Mouse (Mus musculus) limb, embryonic 11.5 days (tissue): Measurements from ENCODE around the gene Spc24. TPM values are rescaled to one million over a fixed set of nuclear protein-coding genes. Genes with fewer than 3 reads are reported as not detected.
A peak's percentile ranks its signal among the peaks of the same experiment; 100 is the strongest.

Source experiments
- ATAC-seq: fragments of 200-750 bp; cut with Nextera tagmentation; 2 replicates; pipeline ENCODE4 v1.8.0; 2017; ENCODE audit warnings: low read depth; ENCODE audit not compliant: insufficient number of reproducible peaks, low FRiP score, low TSS enrichment
- DNase-seq: peaks from one replicate; pipeline ENCODE4 v3.0.0-alpha.2; 2015; ENCODE audit warnings: low spot score
- H3K27ac ChIP-seq: fragments of 300-500 bp; sonication (generic); replicated peaks from 2 replicates; pipeline ENCODE4 v1.5.1; 2014; ENCODE audit warnings: low read depth, mild to moderate bottlenecking, low read length
- H3K27me3 ChIP-seq: fragments of 300-500 bp; sonication (generic); 2 replicates; pipeline ENCODE4 v1.6.1; 2014; ENCODE audit warnings: mild to moderate bottlenecking, low read length, mixed read lengths; ENCODE audit not compliant: control insufficient read depth, insufficient read depth
- H3K36me3 ChIP-seq: fragments of 300-500 bp; sonication (generic); 2 replicates; pipeline ENCODE4 v1.6.1; 2014; ENCODE audit warnings: mild to moderate bottlenecking, low read length, moderate library complexity, mixed read lengths; ENCODE audit not compliant: control insufficient read depth, insufficient read depth
- H3K4me1 ChIP-seq: fragments of 300-500 bp; sonication (generic); 2 replicates; pipeline ENCODE4 v1.6.1; 2014; ENCODE audit warnings: low read length, mixed read lengths; ENCODE audit not compliant: control insufficient read depth, insufficient read depth
- H3K4me2 ChIP-seq: fragments of 300-500 bp; sonication (generic); 2 replicates; pipeline ENCODE4 v1.6.1; 2014; ENCODE audit warnings: low read depth, mild to moderate bottlenecking, moderate library complexity; ENCODE audit not compliant: severe bottlenecking
- H3K4me3 ChIP-seq: fragments of 300-500 bp; sonication (generic); 2 replicates; pipeline ENCODE4 v1.5.1; 2014; ENCODE audit warnings: low read depth, low read length
- H3K9ac ChIP-seq: fragments of 300-500 bp; sonication (generic); 2 replicates; pipeline ENCODE4 v1.6.1; 2014; ENCODE audit warnings: mild to moderate bottlenecking, low read length
- H3K9me3 ChIP-seq: fragments of 300-500 bp; sonication (generic); 2 replicates; pipeline ENCODE4 v1.6.1; 2016; ENCODE audit warnings: low read length; ENCODE audit not compliant: control insufficient read depth
- WGBS: fragments of 180-500 bp; shearing (Covaris S2); extraction: QIAGEN DNeasy Blood & Tissue Kit; methylation state at CpG from one replicate; pipeline ENCODE4 v1.1.7; 2014; 5-methylcytosine and 5-hydroxymethylcytosine counted together
- polyA plus RNA-seq: library from polyadenylated mRNA; unstranded; fragments of >200 nt; fragmentation: Nextera tagmentation; extraction: Ambion mirVana; gene quantifications from 2 replicates; pipeline ENCODE4 v1.2.1, GENCODE M21; 2014

Gene Spc24
- polyA plus RNA-seq, 1 experiment from 2014 or later = 183 TPM

DNA sequence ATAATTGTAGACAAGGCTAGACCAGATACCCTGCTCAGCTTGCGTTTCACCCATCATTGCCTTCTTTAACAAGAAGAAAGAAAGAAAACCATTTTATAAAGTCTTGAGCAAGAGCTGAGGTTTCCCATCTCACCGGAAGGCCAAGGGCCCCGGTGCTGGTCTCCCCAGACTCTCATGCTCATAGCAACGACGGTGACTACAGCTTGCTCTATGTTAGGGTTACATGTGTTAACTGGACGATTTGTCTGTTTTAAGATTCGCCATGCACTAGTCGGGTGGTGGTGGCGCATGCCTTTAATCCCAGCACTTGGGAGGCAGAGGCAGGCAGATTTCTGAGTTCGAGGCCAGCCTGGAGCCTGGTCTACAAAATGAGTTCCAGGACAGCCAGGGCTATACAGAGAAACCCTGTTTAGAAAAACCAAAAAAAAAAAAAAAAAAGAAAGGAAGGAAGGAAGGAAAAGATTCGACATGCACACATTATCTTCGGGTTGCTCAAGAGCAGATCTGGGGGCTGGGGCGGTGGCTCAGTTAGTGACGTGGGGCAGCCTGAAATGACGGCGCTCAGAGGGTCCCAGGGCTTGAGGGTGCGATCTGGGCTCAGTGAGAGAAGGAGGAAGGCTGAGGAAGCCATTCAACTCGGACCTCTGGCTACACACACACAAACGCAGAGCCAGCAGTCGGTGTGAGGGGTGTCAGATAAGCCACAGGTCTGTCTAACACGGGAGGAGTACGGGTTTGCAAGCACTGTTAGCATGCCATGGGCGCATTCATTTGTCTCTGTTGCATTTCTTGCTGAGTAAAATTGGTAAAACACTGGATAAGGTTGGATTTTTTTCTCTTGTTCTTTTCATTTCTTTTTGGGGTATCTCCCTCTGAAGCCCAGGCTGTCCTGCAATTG, 34.6 kb downstream of the Spc24 start:
- 89% methylated on average over 23 of the region's 23 CpGs for WGBS
- DNase-seq (no peak), ATAC-seq (no peak)
- Histone ChIP-seq H3K4me3 (peak overlapping the region; percentile 79), H3K4me2 (peak overlapping the region; percentile 66; the same call in 1 of the 2 replicates), H3K4me1 (peaks cover 5% of the 10 kb centered on the region), H3K27ac (no peak overlapping the region), H3K9ac (no peak overlapping the region), H3K27me3 (no peaks in the 10 kb centered on the region), H3K36me3 (peaks cover 8% of the 10 kb centered on the region), H3K9me3 (no peaks in the 10 kb centered on the region)

- peak overlapping the region; percentile 79 for H3K4me3 ChIP-seq
- peak overlapping the region; percentile 89 for H3K27ac ChIP-seq
- H3K4me2 ChIP-seq = peak overlapping the region; percentile 66
- no peaks in the 10 kb centered on the region for H3K9me3 ChIP-seq
- H3K27me3 ChIP-seq = no peaks in the 10 kb centered on the region
- peaks cover 4% of the 10 kb centered on the region for H3K36me3 ChIP-seq
- ATAC-seq (peak; percentile 96), DNase-seq (peak; percentile 96)
- peak overlapping the region; percentile 74 for H3K9ac ChIP-seq
- peaks cover 5% of the 10 kb centered on the region for H3K4me1 ChIP-seq
- 0% methylated on average over 18 of the region's 18 CpGs for WGBS
Observed at GRCm38 (mm10) chr9:21724147-21724536, 36.0 kb downstream of the Spc24 start.

GRCm38 (mm10) chr9:21723377-21724146, 36.5 kb downstream of the Spc24 start, which contains the start of gene Ldlr:
Gene Ldlr (plus strand): TSS chr9:21723483.
- Histone ChIP-seq H3K36me3 (0 out of 2 replicates have a peak, but pooled peaks cover 2% of the 10 kb centered on the region), H3K27me3 (no peaks in the 10 kb centered on the region), H3K9me3 (no peaks in the 10 kb centered on the region), H3K4me2 (peak within 1 kb of the TSS; percentile 66), H3K9ac (peak within 1 kb of the TSS; percentile 74), H3K4me1 (peaks cover 5% of the 10 kb centered on the region), H3K27ac (peak within 1 kb of the TSS; percentile 89), H3K4me3 (peak within 1 kb of the TSS; percentile 79)
- ATAC-seq (peak; percentile 73), DNase-seq (peak; percentile 90)
- 0% methylated on average over 47 of the region's 47 CpGs for WGBS

- DNase-seq (no peak), ATAC-seq (no peak)
- Histone ChIP-seq H3K4me1 (peaks cover 5% of the 10 kb centered on the region), H3K27ac (no peak overlapping the region), H3K9me3 (no peaks in the 10 kb centered on the region), H3K4me3 (no peak overlapping the region), H3K27me3 (no peaks in the 10 kb centered on the region), H3K36me3 (no peaks in the 10 kb centered on the region), H3K9ac (no peak overlapping the region), H3K4me2 (no peak overlapping the region)
- WGBS = 79% methylated on average over 2 of the region's 2 CpGs
Observed at GRCm38 (mm10) chr9:21721036-21721435, 39.1 kb downstream of the Spc24 start.

GRCm38 (mm10) chr9:21717015-21717414, 43.1 kb downstream of the Spc24 start:
- WGBS = 95% methylated on average over 2 of the region's 2 CpGs
- ATAC-seq (no peak), DNase-seq (no peak)
- Histone ChIP-seq H3K36me3 (no peaks in the 10 kb centered on the region; the same call in 1 of the 2 replicates), H3K27me3 (no peaks in the 10 kb centered on the region), H3K27ac (no peak overlapping the region), H3K4me1 (no peaks in the 10 kb centered on the region), H3K4me2 (no peak overlapping the region), H3K9me3 (no peaks in the 10 kb centered on the region), H3K4me3 (no peak overlapping the region), H3K9ac (no peak overlapping the region)

DNA sequence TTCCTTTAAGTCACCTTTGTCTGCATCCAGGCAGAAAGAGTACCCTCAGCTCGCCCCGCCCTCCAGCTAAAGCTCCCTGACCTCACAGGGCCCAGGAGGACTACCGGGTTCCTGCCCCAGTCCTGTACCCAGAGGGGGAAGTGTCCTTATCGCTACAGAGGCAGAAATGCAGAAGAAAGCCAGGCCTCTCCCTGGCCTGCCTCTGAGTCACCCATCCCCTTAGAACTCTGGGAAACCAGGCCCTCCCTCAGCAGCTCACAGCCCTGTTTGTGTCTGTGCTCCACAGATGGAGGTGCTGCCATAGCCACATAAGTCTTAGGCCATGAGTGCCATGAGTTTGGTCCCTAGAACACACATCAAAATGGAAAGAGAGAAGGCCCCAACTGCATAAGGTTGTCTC, 44.8 kb downstream of the Spc24 start:
- H3K27ac ChIP-seq = no peak overlapping the region
- H3K4me2 ChIP-seq = no peak overlapping the region
- H3K9me3 ChIP-seq = no peaks in the 10 kb centered on the region
- 70% methylated on average over 4 of the region's 4 CpGs for WGBS
- H3K4me3 ChIP-seq = no peak overlapping the region
- H3K9ac ChIP-seq = no peak overlapping the region
- ATAC-seq = no peak
- H3K4me1 ChIP-seq = no peaks in the 10 kb centered on the region
- DNase-seq = no peak
- no peaks in the 10 kb centered on the region for H3K27me3 ChIP-seq
- no peaks in the 10 kb centered on the region; the same call in 1 of the 2 replicates for H3K36me3 ChIP-seq

- 95% methylated on average over 3 of the region's 3 CpGs for WGBS
- ATAC-seq = no peak
Observed at GRCm38 (mm10) chr9:21709340-21709739, 50.8 kb downstream of the Spc24 start.

GRCm38 (mm10) chr9:21706586-21707265, 53.4 kb downstream of the Spc24 start:
- no peak overlapping the region for H3K9ac ChIP-seq
- peaks cover 28% of the 10 kb centered on the region for H3K36me3 ChIP-seq
- no peak overlapping the region for H3K4me3 ChIP-seq
- H3K9me3 ChIP-seq = no peaks in the 10 kb centered on the region
- ATAC-seq (0 out of 2 replicates have a peak, but pooled peaks have one; percentile 20), DNase-seq (no peak)
- H3K4me2 ChIP-seq = no peak overlapping the region
- H3K4me1 ChIP-seq = no peaks in the 10 kb centered on the region
- H3K27ac ChIP-seq = no peak overlapping the region
- no peaks in the 10 kb centered on the region for H3K27me3 ChIP-seq
- 88% methylated on average over 8 of the region's 8 CpGs for WGBS

More at GRCm38 (mm10) chr9:21709340-21709739, 50.8 kb downstream of the Spc24 start:
- H3K4me1 ChIP-seq = no peaks in the 10 kb centered on the region
- H3K27me3 ChIP-seq = no peaks in the 10 kb centered on the region
- H3K9ac ChIP-seq = no peak overlapping the region
- no peaks in the 10 kb centered on the region for H3K9me3 ChIP-seq
- H3K27ac ChIP-seq = no peak overlapping the region
- no peak overlapping the region for H3K4me2 ChIP-seq
- H3K4me3 ChIP-seq = no peak overlapping the region
- peaks cover 10% of the 10 kb centered on the region for H3K36me3 ChIP-seq
- no peak for DNase-seq
